Mouse (Mus musculus) lung, adult 2 months (tissue): ENCODE results near the gene Vegfa.

Experiments used
- CTCF ChIP-seq: fragments of 200-500 bp; IDR thresholded peaks from 2 replicates; pipeline ENCODE4 v1.5.1; 2011; ENCODE audit warnings: mild to moderate bottlenecking, low read length, control low read depth; ENCODE audit not compliant: insufficient read depth
- POLR2A ChIP-seq: fragments of 200-500 bp; IDR thresholded peaks from 2 replicates; pipeline ENCODE4 v1.6.1; 2011; ENCODE audit warnings: low read depth, mild to moderate bottlenecking, control low read depth, low read length, borderline replicate concordance; ENCODE audit errors: extremely low read depth

GRCm38 (mm10) chr17:46080388-46080787 lies 48.2 kb upstream of the Vegfa start:
- no peak for TF ChIP-seq CTCF
- TF ChIP-seq POLR2A: no peak
